Mouse (Mus musculus) induced T-regulatory cell, adult 2 months (primary cell): ENCODE data around the gene Atxn1.

Experiments
- DNase-seq: peaks from one replicate; pipeline ENCODE4 v3.0.0-alpha.2; 2012; ENCODE audit warnings: low read depth

Atxn1 gene

GRCm38 (mm10) chr13:45778171-45778570 is 186.6 kb downstream of the Atxn1 start:
- DNase-seq, result no peak

- no peak for DNase-seq
Observed at GRCm38 (mm10) chr13:45775516-45775915, 189.3 kb downstream of the Atxn1 start.

DNA sequence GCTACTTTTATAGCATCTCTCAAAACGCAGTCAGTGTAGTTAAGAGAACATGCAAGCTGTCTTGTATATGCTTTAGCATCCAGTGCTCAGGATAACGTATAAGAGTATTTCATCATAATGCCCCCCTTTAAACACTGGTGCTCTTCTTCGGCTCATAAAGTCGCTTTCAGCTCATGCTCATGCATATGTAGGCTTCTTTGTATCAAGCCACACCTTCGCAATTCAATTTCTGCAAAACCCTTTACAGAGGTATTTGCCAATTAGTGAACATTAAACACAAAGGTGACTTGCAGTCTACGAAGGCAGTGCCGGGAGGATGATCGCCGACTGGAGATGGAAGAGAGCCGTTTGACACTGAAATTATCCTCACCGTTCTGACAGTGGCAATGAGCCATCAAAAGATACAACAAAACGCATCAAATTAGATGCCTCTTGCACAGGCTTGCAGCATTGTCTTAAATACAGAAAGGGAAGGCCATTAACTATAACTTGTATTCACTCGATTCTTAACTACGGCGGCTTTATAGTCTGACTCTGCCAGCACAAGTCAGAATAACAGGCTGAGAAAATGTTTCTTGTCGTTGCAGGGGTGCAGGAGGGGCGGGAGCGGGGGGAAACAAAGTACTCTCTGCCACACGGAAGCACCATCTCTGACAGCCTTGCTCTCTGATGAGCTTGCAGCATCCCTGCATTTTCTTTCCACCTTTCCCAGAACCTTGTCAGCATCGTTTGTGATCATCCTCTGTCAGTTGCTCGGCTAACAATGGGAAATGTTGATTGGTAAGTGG is 191.2 kb downstream of the Atxn1 start:
- no peak for DNase-seq

GRCm38 (mm10) chr13:45769757-45770156 is 195.1 kb downstream of the Atxn1 start:
- DNase-seq, result no peak

GRCm38 (mm10) chr13:45768250-45768649 is 196.6 kb downstream of the Atxn1 start:
- DNase-seq, result no peak

GRCm38 (mm10) chr13:45764354-45764753 is 200.5 kb downstream of the Atxn1 start:
- no peak for DNase-seq

DNA sequence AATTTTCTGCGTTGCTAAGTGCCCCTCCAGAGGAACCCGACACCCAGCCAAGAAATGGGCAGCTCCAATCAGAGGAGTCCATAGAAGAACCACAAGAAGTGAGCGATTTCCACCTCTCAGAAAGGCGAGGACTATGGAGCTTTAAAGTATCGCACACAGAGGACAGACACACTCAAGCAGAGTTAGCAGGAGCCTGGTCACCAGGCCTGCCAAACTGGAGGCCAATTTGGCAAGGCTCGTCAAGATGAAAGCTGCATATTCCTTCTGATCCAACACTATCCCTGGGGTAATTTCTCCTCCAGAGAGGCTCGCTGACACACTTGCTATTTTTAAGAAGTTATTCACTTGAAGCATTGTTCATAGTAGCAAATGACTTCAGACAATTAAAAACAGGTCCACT is 202.5 kb downstream of the Atxn1 start:
- no peak for DNase-seq

GRCm38 (mm10) chr13:45754483-45754882 is 210.3 kb downstream of the Atxn1 start:
- no peak for DNase-seq

GRCm38 (mm10) chr13:45752498-45752897 is 212.3 kb downstream of the Atxn1 start:
- peak; percentile 40 for DNase-seq

GRCm38 (mm10) chr13:45751231-45751630 is 213.6 kb downstream of the Atxn1 start:
- no peak for DNase-seq

GRCm38 (mm10) chr13:45750627-45751026 is 214.2 kb downstream of the Atxn1 start:
- DNase-seq, result no peak

DNA sequence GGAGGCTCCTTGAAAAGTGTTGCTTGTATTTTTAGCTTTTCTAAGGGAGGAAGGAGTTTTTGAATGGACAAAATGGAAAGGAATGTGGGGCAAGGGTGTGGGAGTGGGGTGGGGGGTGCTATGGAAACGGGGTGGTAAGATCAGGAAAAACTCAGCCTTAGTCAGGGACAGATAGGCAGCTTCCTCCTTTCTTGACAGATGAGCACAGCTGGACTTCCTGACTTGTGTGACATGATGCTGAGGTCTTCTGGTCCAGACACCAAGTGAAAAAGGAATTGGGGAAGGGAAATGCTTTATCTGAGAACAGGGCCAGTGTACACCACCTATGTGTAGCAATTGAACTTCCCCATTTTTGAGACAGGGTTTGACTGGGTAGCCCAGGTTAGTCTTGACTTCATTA is 214.9 kb downstream of the Atxn1 start:
- no peak for DNase-seq

GRCm38 (mm10) chr13:45749222-45749621 is 215.6 kb downstream of the Atxn1 start:
- no peak for DNase-seq

GRCm38 (mm10) chr13:45748691-45749090 is 216.1 kb downstream of the Atxn1 start:
- DNase-seq, result no peak

GRCm38 (mm10) chr13:45745851-45746773 is 218.7 kb downstream of the Atxn1 start:
- DNase-seq, result no peak

GRCm38 (mm10) chr13:45744803-45745432 is 219.9 kb downstream of the Atxn1 start:
- no peak for DNase-seq

DNA sequence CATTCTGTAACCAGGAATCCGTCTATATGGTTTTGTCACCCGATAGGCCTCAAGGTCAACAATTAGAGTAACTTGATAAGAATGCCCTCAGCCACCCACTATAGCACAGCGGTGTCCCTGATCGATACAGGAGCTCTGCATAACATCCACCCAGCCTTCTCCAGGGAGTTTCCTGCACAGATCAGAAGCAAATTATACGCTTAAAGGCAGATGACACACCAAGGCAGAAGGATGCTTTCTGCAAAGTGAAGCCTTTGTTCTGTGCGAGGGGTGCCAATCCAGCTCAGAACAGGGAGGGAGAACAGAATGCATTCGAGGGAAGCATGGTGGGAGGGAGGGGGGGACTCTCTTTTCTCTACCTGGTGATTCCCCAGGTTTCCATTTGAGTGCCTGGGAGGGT is 221.0 kb downstream of the Atxn1 start:
- no peak for DNase-seq

- DNase-seq, result no peak
Observed at GRCm38 (mm10) chr13:45740369-45740768, 224.4 kb downstream of the Atxn1 start.

DNA sequence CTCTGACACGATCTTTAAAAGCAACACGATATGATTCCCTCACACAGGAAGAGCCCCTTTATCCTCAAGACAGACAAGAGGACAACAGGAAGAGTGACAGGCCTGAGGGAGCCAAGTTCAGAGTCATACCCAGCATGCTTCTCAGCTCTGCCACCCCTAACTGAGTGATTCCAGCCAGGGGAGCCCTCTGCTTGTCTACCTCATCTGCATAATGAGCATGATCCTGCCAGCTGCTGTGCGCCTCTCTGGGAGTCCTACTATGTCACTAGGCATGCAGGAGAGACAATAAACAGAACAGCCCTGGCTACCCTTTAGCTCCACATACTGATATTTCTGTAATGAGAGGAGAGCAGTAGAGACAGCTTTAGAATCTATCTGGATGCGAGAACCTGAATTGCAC is 228.6 kb downstream of the Atxn1 start:
- DNase-seq, result no peak

- no peak for DNase-seq
Observed at GRCm38 (mm10) chr13:45735802-45736201, 229.0 kb downstream of the Atxn1 start.

DNA sequence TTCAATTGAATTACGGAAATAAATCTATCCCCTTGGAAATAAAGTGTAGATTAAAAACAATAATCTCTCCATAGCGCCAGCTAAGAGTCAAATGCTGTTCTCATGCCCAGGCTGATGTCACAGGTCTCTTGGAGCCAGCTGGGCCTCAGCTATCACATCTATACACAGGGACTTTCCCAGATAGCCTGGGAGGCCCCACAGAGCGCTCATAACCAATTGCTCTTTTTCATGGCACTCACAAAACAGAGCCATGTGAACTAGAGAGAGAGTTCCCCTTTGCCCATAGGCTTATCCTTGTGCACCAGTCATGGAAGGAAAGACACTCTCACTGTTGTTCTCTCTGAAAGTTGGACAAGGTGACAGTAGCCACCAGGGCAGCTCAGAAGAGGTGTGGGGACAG is 230.3 kb downstream of the Atxn1 start:
- DNase-seq, result peak; percentile 50

GRCm38 (mm10) chr13:45732590-45732989 is 232.2 kb downstream of the Atxn1 start:
- no peak for DNase-seq

GRCm38 (mm10) chr13:45726917-45727316 is 237.9 kb downstream of the Atxn1 start:
- DNase-seq, result no peak
